Mouse (Mus musculus) ES-Bruce4 (cell line): Measurements from ENCODE around the gene H60b.
"Not testable (repeated sequence)": the region's sequence is repeated elsewhere in the genome, so short reads cannot be mapped to it uniquely, and the experiment has no call there.

ENCODE experiments used
- CTCF ChIP-seq: IDR thresholded peaks from one replicate; pipeline ENCODE4 v1.8.1; 2011; ENCODE audit warnings: low read depth, low read length
- POLR2A ChIP-seq: IDR thresholded peaks from one replicate; pipeline ENCODE4 v1.8.1; 2011; ENCODE audit warnings: low read length; ENCODE audit not compliant: insufficient read depth

DNA sequence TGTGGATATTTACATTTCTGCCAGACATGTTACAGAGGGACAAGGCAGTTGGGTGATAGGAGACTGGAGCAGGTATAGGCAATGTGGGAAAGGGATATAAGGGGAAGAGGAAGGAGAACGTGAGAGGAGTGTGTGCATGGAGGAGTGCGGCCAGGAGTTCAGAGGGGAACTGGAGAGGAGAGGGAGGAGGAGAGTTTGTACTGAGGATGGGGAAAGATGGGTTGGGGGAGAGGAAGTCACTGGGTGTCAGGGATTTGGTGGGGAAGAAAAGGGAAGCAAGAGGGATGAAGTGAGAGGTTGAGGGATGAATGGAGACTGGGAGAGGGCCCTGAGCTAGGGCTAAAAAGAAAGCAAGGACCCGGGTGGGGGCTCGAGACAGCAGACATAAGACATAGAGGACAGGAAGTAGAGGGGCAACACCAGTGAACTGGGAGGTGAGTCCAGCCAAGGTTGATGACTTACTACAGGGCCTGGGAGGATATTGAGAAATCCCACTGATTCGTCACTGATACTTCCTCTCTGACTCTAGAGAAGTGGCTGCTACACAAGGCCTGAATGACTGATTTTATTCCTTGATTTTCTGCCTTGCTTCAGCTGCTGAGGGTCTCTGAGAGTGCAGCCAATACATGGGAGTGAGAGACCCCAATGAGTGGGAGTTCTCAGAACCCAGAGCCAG, 7.1 kb downstream of the H60b start:
- not testable (repeated sequence) for TF ChIP-seq CTCF, POLR2A
